Mouse (Mus musculus) hindbrain, embryonic 11.5 days (tissue): Measurements from ENCODE around the gene Hddc3. TPM values are rescaled to one million over a fixed set of nuclear protein-coding genes. Genes with fewer than 3 reads are reported as not detected.

Experiments
- ATAC-seq: fragments of 200-750 bp; cut with Nextera tagmentation; 2 replicates; pipeline ENCODE4 v1.8.0; 2017; ENCODE audit warnings: mild to moderate bottlenecking, moderate TSS enrichment, moderate library complexity; ENCODE audit not compliant: low FRiP score
- DNase-seq: peaks from one replicate; pipeline ENCODE4 v3.0.0-alpha.2; 2015; ENCODE audit warnings: low spot score
- H3K27ac ChIP-seq: fragments of 300-500 bp; sonication (generic); 2 replicates; pipeline ENCODE4 v1.5.1; 2014; ENCODE audit warnings: mild to moderate bottlenecking, low read depth, low read length
- H3K27me3 ChIP-seq: fragments of 300-500 bp; sonication (generic); 2 replicates; pipeline ENCODE4 v1.6.1; 2014; ENCODE audit warnings: mild to moderate bottlenecking, low read length, moderate library complexity, mixed read lengths; ENCODE audit not compliant: control insufficient read depth, insufficient read depth
- H3K36me3 ChIP-seq: fragments of 300-500 bp; sonication (generic); 2 replicates; pipeline ENCODE4 v1.6.1; 2014; ENCODE audit warnings: mild to moderate bottlenecking, low read length, moderate library complexity, mixed read lengths; ENCODE audit not compliant: control insufficient read depth, insufficient read depth
- H3K4me1 ChIP-seq: fragments of 300-500 bp; sonication (generic); replicated peaks from 2 replicates; pipeline ENCODE4 v1.6.1; 2014; ENCODE audit warnings: low read length, mixed read lengths; ENCODE audit not compliant: control insufficient read depth, insufficient read depth
- H3K4me2 ChIP-seq: fragments of 300-500 bp; sonication (generic); replicated peaks from 2 replicates; pipeline ENCODE4 v1.6.1; 2014; ENCODE audit warnings: mild to moderate bottlenecking, low read depth, low read length
- H3K4me3 ChIP-seq: fragments of 300-500 bp; sonication (generic); 2 replicates; pipeline ENCODE4 v1.5.1; 2014; ENCODE audit warnings: low read depth, low read length
- H3K9ac ChIP-seq: fragments of 300-500 bp; sonication (generic); 2 replicates; pipeline ENCODE4 v1.6.1; 2014; ENCODE audit warnings: low read depth, low read length
- H3K9me3 ChIP-seq: fragments of 300-500 bp; sonication (generic); 2 replicates; pipeline ENCODE4 v1.6.1; 2016; ENCODE audit warnings: low read length; ENCODE audit not compliant: control insufficient read depth
- WGBS: fragments of 180-500 bp; shearing (Covaris S2); extraction: QIAGEN DNeasy Blood & Tissue Kit; methylation state at CpG from one replicate; pipeline ENCODE4 v1.1.7; 2014; 5-methylcytosine and 5-hydroxymethylcytosine counted together
- polyA plus RNA-seq: library from polyadenylated mRNA; unstranded; fragments of >200 nt; fragmentation: Nextera tagmentation; extraction: Ambion mirVana; gene quantifications from 2 replicates; pipeline ENCODE4 v1.2.1, GENCODE M21; 2014

The Hddc3 gene
- polyA plus RNA-seq, 1 experiment from 2014 or later: 18.4 TPM

DNA sequence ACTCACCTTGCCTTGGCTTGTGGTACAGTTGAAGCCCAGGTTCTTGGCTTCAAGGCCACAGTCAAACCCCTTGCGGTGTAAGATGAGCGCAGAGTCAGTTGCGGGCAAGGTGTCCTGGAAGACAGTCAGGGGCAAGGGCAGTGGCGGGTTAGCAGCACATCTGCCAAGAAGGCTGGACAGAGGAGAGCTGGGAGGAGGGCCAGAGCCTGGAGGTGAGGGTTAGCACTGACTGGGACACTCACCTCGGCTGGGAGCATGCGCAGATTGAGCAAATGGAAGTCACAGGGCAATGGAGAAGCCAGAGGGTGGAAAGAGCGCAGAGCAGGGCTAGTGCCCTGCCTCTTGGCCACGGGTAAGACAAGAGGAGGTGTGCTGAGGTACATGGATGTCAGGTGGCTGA is 10.0 kb downstream of the Hddc3 start:
- Histone ChIP-seq H3K4me1 (no peaks in the 10 kb centered on the region; the same call in none of the 2 replicates), H3K4me2 (no peak overlapping the region), H3K36me3 (peaks cover 7% of the 10 kb centered on the region; the same call in 1 of the 2 replicates), H3K9ac (no peak overlapping the region), H3K27me3 (no peaks in the 10 kb centered on the region), H3K4me3 (no peak overlapping the region), H3K27ac (no peak overlapping the region), H3K9me3 (no peaks in the 10 kb centered on the region)
- 92% methylated on average over 8 of the region's 8 CpGs for WGBS
- ATAC-seq (no peak), DNase-seq (no peak)

DNA sequence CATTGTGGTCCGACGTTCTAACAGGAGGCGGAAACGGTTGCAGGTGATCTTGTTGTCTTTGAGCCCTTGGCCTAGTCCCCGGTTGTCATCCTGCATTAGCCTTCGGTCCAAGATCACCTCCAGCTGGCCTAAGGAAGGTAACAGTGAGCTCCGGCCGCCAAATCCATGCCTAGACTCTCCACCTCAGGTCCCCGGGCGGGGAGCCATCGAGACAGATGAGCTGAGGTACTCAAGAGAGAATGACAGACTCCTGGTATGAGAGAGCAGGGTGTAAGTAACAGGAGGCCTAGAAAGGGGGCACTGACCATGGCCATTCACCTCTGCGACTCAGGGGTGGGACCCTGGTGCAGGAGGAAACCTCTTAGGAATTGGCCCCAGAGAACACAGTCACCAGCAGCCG is 13.4 kb downstream of the Hddc3 start:
- H3K4me3 ChIP-seq: no peak overlapping the region
- H3K9ac ChIP-seq: no peak overlapping the region; the same call in 1 of the 2 replicates
- no peaks in the 10 kb centered on the region for H3K9me3 ChIP-seq
- H3K27ac ChIP-seq: no peak overlapping the region
- ATAC-seq (no peak), DNase-seq (no peak)
- no peaks in the 10 kb centered on the region for H3K27me3 ChIP-seq
- H3K4me2 ChIP-seq: no peak overlapping the region
- WGBS: 88% methylated on average over 13 of the region's 13 CpGs
- peaks cover 9% of the 10 kb centered on the region; the same call in 1 of the 2 replicates for H3K36me3 ChIP-seq
- H3K4me1 ChIP-seq: no peaks in the 10 kb centered on the region; the same call in none of the 2 replicates

DNA sequence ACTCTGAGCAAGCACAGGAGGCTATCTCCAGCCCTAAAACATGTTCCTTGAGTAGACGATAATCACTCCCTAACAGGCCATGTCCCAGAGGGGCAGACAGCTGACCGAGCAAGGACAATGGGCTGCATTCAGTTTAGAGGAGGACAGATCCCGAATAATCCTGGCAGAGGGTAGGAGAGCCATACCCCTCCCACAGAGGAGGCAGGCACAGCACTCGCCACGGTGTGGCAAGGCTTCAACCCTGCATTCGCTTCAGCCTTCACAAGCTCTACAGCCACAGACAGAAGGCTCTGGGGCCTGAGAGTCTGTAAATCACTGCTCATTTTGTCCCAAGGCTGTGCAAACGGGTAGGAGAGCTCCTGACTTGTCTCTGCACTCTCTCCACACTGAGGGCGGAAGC is 14.3 kb downstream of the Hddc3 start:
- ATAC-seq: peak; percentile 30; the same call in 1 of the 2 replicates
- no peak overlapping the region for H3K27ac ChIP-seq

DNA sequence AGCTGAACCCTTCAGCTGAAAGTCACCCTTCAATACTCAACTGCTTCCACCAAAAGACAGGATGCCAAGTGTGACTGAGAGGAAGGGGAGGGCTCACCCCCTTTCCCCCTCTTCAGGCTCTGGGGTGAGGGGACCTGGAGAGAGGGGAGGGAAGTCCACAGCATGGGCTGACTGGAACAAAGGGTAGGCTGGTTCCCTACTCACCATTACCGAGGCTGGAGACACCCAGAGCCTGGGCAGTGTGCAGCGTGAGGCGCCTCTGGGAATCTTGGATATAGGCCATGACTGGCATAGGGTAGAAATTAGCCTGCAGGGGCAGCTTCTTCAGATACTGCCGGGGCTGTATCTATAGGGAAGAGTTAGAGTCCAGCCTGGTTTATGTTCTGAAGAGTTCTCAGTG is 15.1 kb downstream of the Hddc3 start:
- Histone ChIP-seq H3K4me3 (no peak overlapping the region), H3K4me1 (no peaks in the 10 kb centered on the region; the same call in none of the 2 replicates), H3K9ac (no peak overlapping the region), H3K4me2 (no peak overlapping the region), H3K27ac (no peak overlapping the region), H3K36me3 (peaks cover 6% of the 10 kb centered on the region; the same call in 1 of the 2 replicates), H3K27me3 (no peaks in the 10 kb centered on the region), H3K9me3 (no peaks in the 10 kb centered on the region)
- DNase-seq (no peak), ATAC-seq (no peak)
- WGBS: 78% methylated on average over 4 of the region's 4 CpGs

More for the DNA sequence above, 14.3 kb downstream of the Hddc3 start:
- H3K9ac ChIP-seq: peak overlapping the region; percentile 28; the same call in 1 of the 2 replicates
- H3K4me3 ChIP-seq: no peak overlapping the region
- DNase-seq: no peak
- H3K4me1 ChIP-seq: no peaks in the 10 kb centered on the region; the same call in none of the 2 replicates
- no peaks in the 10 kb centered on the region for H3K27me3 ChIP-seq
- H3K9me3 ChIP-seq: no peaks in the 10 kb centered on the region
- peaks cover 6% of the 10 kb centered on the region; the same call in 1 of the 2 replicates for H3K36me3 ChIP-seq
- WGBS: 34% methylated on average over 8 of the region's 8 CpGs
- H3K4me2 ChIP-seq: no peak overlapping the region

DNA sequence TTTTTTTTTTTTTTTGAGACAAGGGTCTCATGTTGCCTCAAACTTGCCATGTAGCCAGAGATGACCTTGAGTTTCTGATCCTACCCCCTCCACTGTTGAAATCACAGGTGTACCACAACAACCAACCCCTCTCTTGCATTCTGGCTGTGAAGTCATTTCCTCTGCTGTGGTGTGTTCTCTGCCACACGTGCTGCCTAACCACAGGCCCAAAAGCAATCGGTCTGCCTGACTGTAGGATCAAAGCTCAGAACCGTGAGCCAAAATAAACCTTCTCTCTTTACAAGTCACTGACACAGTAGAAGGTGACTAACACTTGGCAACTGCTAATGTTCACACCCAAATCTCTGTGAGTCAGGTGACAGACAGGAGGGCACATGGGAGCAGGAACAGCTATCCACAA is 17.5 kb downstream of the Hddc3 start:
- WGBS: 84% methylated on average over 3 of the region's 3 CpGs
- DNase-seq (no peak), ATAC-seq (no peak)
- no peak overlapping the region for H3K4me3 ChIP-seq
- H3K4me1 ChIP-seq: no peaks in the 10 kb centered on the region; the same call in none of the 2 replicates
- no peak overlapping the region for H3K27ac ChIP-seq
- H3K9me3 ChIP-seq: no peaks in the 10 kb centered on the region
- no peaks in the 10 kb centered on the region for H3K27me3 ChIP-seq
- H3K36me3 ChIP-seq: peaks cover 8% of the 10 kb centered on the region; the same call in 1 of the 2 replicates
- H3K4me2 ChIP-seq: no peak overlapping the region
- H3K9ac ChIP-seq: no peak overlapping the region

DNA sequence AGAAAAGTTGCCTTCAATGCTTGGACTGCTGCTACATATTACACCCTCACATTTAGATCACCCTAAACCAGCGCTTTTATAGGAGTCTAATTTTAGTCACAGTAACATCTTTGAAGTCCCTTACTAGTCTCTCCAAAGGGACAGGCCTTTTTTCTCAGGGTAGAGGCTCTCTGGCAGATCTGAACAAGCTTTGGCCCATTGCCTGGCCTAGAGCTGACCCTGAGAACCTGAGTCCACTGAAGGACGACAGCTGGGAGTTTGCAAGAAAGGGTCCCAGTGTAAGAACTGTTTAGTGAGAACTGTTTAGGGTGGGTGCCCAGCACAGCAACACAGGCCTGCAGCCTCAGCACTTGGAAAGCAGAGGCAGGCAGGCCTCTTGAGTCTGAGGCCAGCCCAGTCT is 22.9 kb downstream of the Hddc3 start:
- DNase-seq (no peak), ATAC-seq (no peak)
- Histone ChIP-seq H3K9ac (no peak overlapping the region), H3K9me3 (no peaks in the 10 kb centered on the region), H3K4me3 (no peak overlapping the region), H3K4me1 (no peaks in the 10 kb centered on the region), H3K27me3 (no peaks in the 10 kb centered on the region), H3K27ac (no peak overlapping the region), H3K36me3 (peaks cover 9% of the 10 kb centered on the region; the same call in 1 of the 2 replicates), H3K4me2 (no peak overlapping the region)
- WGBS: 87% methylated on average over 2 of the region's 2 CpGs

DNA sequence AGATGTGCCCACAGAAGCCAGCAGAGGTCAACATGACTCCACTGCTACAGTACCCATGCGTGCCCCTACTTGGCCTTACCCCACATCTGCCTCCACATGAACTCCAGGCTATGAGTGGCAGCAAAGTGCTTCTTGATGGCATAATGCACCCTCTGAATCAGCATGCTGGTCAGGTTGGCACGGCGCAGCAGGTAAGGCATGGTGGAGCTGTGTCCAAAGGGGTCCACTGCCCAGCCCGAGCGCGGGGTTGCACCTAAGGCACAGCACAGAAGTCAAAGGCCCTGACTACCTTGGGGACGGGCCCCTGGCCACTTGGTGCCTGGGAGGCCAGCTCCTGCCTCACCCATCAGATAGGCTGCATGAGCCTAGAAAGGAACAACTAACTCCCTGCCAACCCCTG is 24.3 kb downstream of the Hddc3 start:
- Histone ChIP-seq H3K4me3 (no peak overlapping the region), H3K27ac (no peak overlapping the region), H3K27me3 (no peaks in the 10 kb centered on the region), H3K4me2 (no peak overlapping the region), H3K9me3 (no peaks in the 10 kb centered on the region), H3K9ac (no peak overlapping the region), H3K36me3 (peaks cover 9% of the 10 kb centered on the region; the same call in 1 of the 2 replicates), H3K4me1 (no peaks in the 10 kb centered on the region)
- no peak for ATAC-seq
- 100% methylated on average over 7 of the region's 7 CpGs for WGBS
- DNase-seq: no peak

DNA sequence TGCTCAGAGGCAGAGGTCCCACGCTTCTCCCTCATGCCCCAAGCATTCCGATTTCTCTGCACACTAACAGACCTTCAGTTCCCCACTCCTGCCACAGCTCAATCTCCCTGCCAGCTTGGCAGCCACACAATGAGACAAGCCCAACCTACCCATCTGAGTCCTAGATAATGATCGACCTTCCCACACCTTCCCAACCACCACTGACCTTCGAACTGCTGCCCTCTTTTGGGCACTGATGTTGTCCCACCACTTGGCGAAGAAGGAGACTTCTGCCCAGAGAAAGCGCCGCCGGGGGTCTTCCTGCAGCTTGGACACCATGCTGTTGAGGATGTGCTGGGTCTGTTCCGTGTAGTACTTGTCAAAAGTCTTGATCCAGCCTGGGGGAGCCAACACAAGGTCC is 25.1 kb downstream of the Hddc3 start:
- ATAC-seq: no peak
- Histone ChIP-seq H3K4me3 (no peak overlapping the region), H3K27me3 (no peaks in the 10 kb centered on the region), H3K9me3 (no peaks in the 10 kb centered on the region), H3K36me3 (peaks cover 9% of the 10 kb centered on the region; the same call in 1 of the 2 replicates), H3K4me1 (no peaks in the 10 kb centered on the region), H3K27ac (no peak overlapping the region), H3K4me2 (no peak overlapping the region), H3K9ac (no peak overlapping the region)
- no peak for DNase-seq
- 88% methylated on average over 9 of the region's 9 CpGs for WGBS

DNA sequence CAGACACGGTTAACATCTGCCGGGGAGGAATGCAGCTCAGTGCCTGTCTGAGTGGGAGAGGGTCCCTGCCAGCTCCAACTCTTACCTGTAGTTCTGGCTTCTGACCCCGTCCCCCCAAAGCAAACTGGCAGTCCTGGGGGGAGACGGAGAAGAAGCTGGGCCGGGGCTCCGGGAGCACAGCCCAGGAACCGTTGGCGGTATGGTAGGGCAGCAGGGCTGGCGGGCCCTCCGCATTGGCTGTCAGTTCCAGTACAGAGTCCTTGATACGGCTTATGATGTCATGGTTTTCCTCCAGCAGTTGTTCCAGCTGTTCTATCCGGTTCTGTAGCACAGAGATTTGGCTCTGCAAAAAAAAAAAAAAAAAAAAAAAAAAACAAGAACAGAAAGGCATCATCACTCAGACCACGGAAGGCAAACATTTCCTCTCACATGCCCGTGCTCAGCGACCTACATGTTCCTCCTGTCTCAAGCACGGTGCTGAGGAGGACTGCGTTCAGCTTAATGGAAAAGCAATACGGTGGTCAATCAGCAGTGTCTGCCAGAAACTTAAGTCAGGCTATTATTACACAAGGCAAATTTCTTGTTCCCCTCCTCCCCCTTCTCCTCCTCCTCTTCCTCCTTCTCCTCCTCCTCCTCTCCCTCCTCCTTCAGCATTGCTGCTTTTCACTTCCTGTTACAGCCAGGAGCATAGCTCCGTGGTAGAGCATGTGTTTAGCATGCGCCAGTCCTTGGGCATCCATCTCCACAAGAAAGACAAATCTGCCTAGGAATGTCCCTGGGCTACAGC is 25.9 kb downstream of the Hddc3 start:
- H3K4me1 ChIP-seq: no peaks in the 10 kb centered on the region
- peaks cover 7% of the 10 kb centered on the region; the same call in 1 of the 2 replicates for H3K36me3 ChIP-seq
- DNase-seq (no peak), ATAC-seq (no peak)
- H3K4me2 ChIP-seq: no peak overlapping the region
- no peak overlapping the region for H3K4me3 ChIP-seq
- WGBS: 87% methylated on average over 20 of the region's 20 CpGs
- H3K27me3 ChIP-seq: no peaks in the 10 kb centered on the region
- H3K27ac ChIP-seq: no peak overlapping the region
- H3K9me3 ChIP-seq: no peaks in the 10 kb centered on the region
- no peak overlapping the region for H3K9ac ChIP-seq
